Mouse (Mus musculus): ENCODE data around the gene Lrrc66.

- TF ChIP-seq POLR2A (IDR thresholded peaks at IDR 0.05; ENCODE audit: low read depth, low read length) = no peak
- no peak for TF ChIP-seq CTCF (IDR thresholded peaks at IDR 0.05; ENCODE audit: extremely low read depth, insufficient read depth, insufficient read length, insufficient replicate concordance)
Observed at GRCm38 (mm10) chr5:73573789-73574188, 58.5 kb downstream of the Lrrc66 start.

Data from spleen, adult 2 months (tissue).